Mouse (Mus musculus) urinary bladder, postnatal 36 days (tissue): Measurements from ENCODE around the gene St8sia1.
A peak's percentile ranks its signal among the peaks of the same experiment; 100 is the strongest.

Experiments used
- DNase-seq, 2 experiments: peaks; one replicate each; pipeline ENCODE4 v3.0.0; 2022; ENCODE audit warnings: low spot score in 2 of 2, mixed read lengths in 1 of 2

Gene St8sia1

GRCm38 (mm10) chr6:142944470-142944869 lies 19.8 kb downstream of the St8sia1 start:
- no peak for DNase-seq

- DNase-seq, result no peak
These were observed 20.8 kb downstream of the St8sia1 start for GRCm38 (mm10) chr6:142943419-142943818.

- no peak for DNase-seq
These were observed 22.5 kb downstream of the St8sia1 start for GRCm38 (mm10) chr6:142941596-142942381.

- no peak for DNase-seq
These were observed 23.2 kb downstream of the St8sia1 start for GRCm38 (mm10) chr6:142941078-142941477.

- no peak for DNase-seq
These were observed 25.5 kb downstream of the St8sia1 start for GRCm38 (mm10) chr6:142938549-142939345.

- DNase-seq, result no peak
These were observed 26.2 kb downstream of the St8sia1 start for GRCm38 (mm10) chr6:142938074-142938473.

GRCm38 (mm10) chr6:142932582-142932981 lies 31.7 kb downstream of the St8sia1 start:
- no peak for DNase-seq

- DNase-seq, result no peak
These were observed 32.1 kb downstream of the St8sia1 start for GRCm38 (mm10) chr6:142932144-142932543.

- no peak for DNase-seq
These were observed 35.5 kb downstream of the St8sia1 start for GRCm38 (mm10) chr6:142928551-142929309.

- no peak for DNase-seq
These were observed 37.2 kb downstream of the St8sia1 start for GRCm38 (mm10) chr6:142926901-142927605.

GRCm38 (mm10) chr6:142925921-142926320 lies 38.3 kb downstream of the St8sia1 start:
- DNase-seq, result no peak

GRCm38 (mm10) chr6:142925374-142925773 lies 38.9 kb downstream of the St8sia1 start:
- no peak for DNase-seq

- DNase-seq, result no peak
These were observed 43.4 kb downstream of the St8sia1 start for GRCm38 (mm10) chr6:142920901-142921300.

- no peak for DNase-seq
These were observed 45.6 kb downstream of the St8sia1 start for GRCm38 (mm10) chr6:142918691-142919090.

GRCm38 (mm10) chr6:142917471-142917901 lies 46.8 kb downstream of the St8sia1 start:
- DNase-seq, result peak in 1 of 2 experiments; percentile 10

GRCm38 (mm10) chr6:142916271-142916941 lies 47.8 kb downstream of the St8sia1 start:
- no peak for DNase-seq

- no peak for DNase-seq
These were observed 48.8 kb downstream of the St8sia1 start for GRCm38 (mm10) chr6:142915464-142915863.

- DNase-seq, result no peak
These were observed 49.6 kb downstream of the St8sia1 start for GRCm38 (mm10) chr6:142914676-142915075.

GRCm38 (mm10) chr6:142911263-142911662 lies 53.0 kb downstream of the St8sia1 start:
- DNase-seq, result no peak

- no peak for DNase-seq
These were observed 53.5 kb downstream of the St8sia1 start for GRCm38 (mm10) chr6:142910721-142911120.

GRCm38 (mm10) chr6:142909771-142910105 lies 54.5 kb downstream of the St8sia1 start:
- DNase-seq, result no peak
